Mouse (Mus musculus) heart, embryonic 14.5 days (tissue): Measurements from ENCODE around the gene Olfr1102. TPM values are rescaled to one million over a fixed set of nuclear protein-coding genes. Genes with fewer than 3 reads are reported as not detected.

Experiments
- ATAC-seq: fragments of 200-750 bp; cut with Nextera tagmentation; 2 replicates; pipeline ENCODE4 v1.8.0; 2017; ENCODE audit warnings: low read depth, moderate TSS enrichment; ENCODE audit not compliant: insufficient number of reproducible peaks, insufficient read depth, low FRiP score
- H3K27ac ChIP-seq, 2 experiments: fragments of 200-500 bp in 1 of 2; fragments of 300-500 bp in 1 of 2; sonication (generic) in 1 of 2; replicated peaks in 1 of 2; 2 replicates each; pipeline ENCODE4 v1.5.1; 2012 to 2014; ENCODE audit warnings: low read depth in 2 of 2, low read length in 2 of 2, control low read depth in 1 of 2, mild to moderate bottlenecking in 1 of 2, mixed read lengths in 1 of 2; ENCODE audit not compliant: control insufficient read depth in 1 of 2, insufficient read depth in 1 of 2
- H3K27me3 ChIP-seq: fragments of 300-500 bp; sonication (generic); 2 replicates; pipeline ENCODE4 v1.6.1; 2014; ENCODE audit warnings: mild to moderate bottlenecking, low read length, control low read depth; ENCODE audit not compliant: control insufficient read depth, insufficient read depth
- H3K36me3 ChIP-seq: fragments of 300-500 bp; sonication (generic); 2 replicates; pipeline ENCODE4 v1.6.1; 2014; ENCODE audit warnings: mild to moderate bottlenecking, control low read depth, low read length, mixed read lengths; ENCODE audit not compliant: control insufficient read depth, insufficient read depth
- H3K4me1 ChIP-seq, 2 experiments: fragments of 200-500 bp in 1 of 2; fragments of 300-500 bp in 1 of 2; sonication (generic) in 1 of 2; 2 replicates each; pipeline ENCODE4 v1.6.1; 2012 to 2014; ENCODE audit warnings: low read length in 2 of 2, control low read depth in 1 of 2, mixed read lengths in 1 of 2; ENCODE audit not compliant: control insufficient read depth in 2 of 2, insufficient read depth in 2 of 2
- H3K4me2 ChIP-seq: fragments of 300-500 bp; sonication (generic); 2 replicates; pipeline ENCODE4 v1.6.1; 2014; ENCODE audit warnings: mild to moderate bottlenecking, low read length
- H3K4me3 ChIP-seq, 2 experiments: fragments of 200-500 bp in 1 of 2; fragments of 300-500 bp in 1 of 2; sonication (generic) in 1 of 2; 2 replicates each; pipeline ENCODE4 v1.5.1; 2012 to 2014; ENCODE audit warnings: low read length in 2 of 2, mild to moderate bottlenecking in 2 of 2, control low read depth in 1 of 2, low read depth in 1 of 2, moderate library complexity in 1 of 2; ENCODE audit not compliant: control insufficient read depth in 1 of 2, insufficient read depth in 1 of 2
- H3K9ac ChIP-seq: fragments of 300-500 bp; sonication (generic); 2 replicates; pipeline ENCODE4 v1.6.1; 2014; ENCODE audit warnings: mild to moderate bottlenecking, low read length
- H3K9me3 ChIP-seq: fragments of 300-500 bp; sonication (generic); 2 replicates; pipeline ENCODE4 v1.6.1; 2016; ENCODE audit warnings: low read length, control low read depth; ENCODE audit not compliant: control insufficient read depth
- WGBS: fragments of 180-500 bp; shearing (Covaris S2); extraction: QIAGEN DNeasy Blood & Tissue Kit; methylation state at CpG from one replicate; pipeline ENCODE4 v1.1.7; 2014; 5-methylcytosine and 5-hydroxymethylcytosine counted together
- polyA plus RNA-seq: library from polyadenylated mRNA; unstranded; fragments of >200 nt; fragmentation: Nextera tagmentation; extraction: Ambion mirVana; gene quantifications from 2 replicates; pipeline ENCODE4 v1.2.1, GENCODE M21; 2014

Gene Olfr1102
- not detected in 2 replicates for polyA plus RNA-seq

GRCm38 (mm10) chr2:86998098-86998497 is at the start of gene Olfr1102:
Olfr1102 (plus strand) TSS chr2:86998398.
- H3K9me3 ChIP-seq = no peaks in the 10 kb centered on the region
- ATAC-seq = no peak
- H3K36me3 ChIP-seq = no peaks in the 10 kb centered on the region
- no peak within 1 kb of the TSS for H3K4me2 ChIP-seq
- H3K27me3 ChIP-seq = no peaks in the 10 kb centered on the region
- no peak within 1 kb of the TSS for H3K4me3 ChIP-seq
- no peak within 1 kb of the TSS for H3K9ac ChIP-seq
- H3K27ac ChIP-seq = no peak within 1 kb of the TSS
- no peaks in the 10 kb centered on the region for H3K4me1 ChIP-seq

- H3K36me3 ChIP-seq = no peaks in the 10 kb centered on the region
- no peaks in the 10 kb centered on the region for H3K9me3 ChIP-seq
- no peak within 1 kb of the TSS for H3K9ac ChIP-seq
- H3K4me2 ChIP-seq = no peak within 1 kb of the TSS
- no peaks in the 10 kb centered on the region for H3K27me3 ChIP-seq
- H3K4me1 ChIP-seq = no peaks in the 10 kb centered on the region
- no peak within 1 kb of the TSS for H3K4me3 ChIP-seq
- no peak for ATAC-seq
- H3K27ac ChIP-seq = no peak within 1 kb of the TSS
- WGBS = 80% methylated on average over 1 of the region's 1 CpGs
Measured at GRCm38 (mm10) chr2:86960593-86960992, 37.6 kb upstream of the Olfr1102 start, which contains the start of gene Olfr1099. Olfr1099 (minus strand) TSS chr2:86960693.

GRCm38 (mm10) chr2:86979854-86980253 is 18.3 kb upstream of the Olfr1102 start, which contains the start of gene Olfr1100:
Olfr1100 (minus strand) TSS chr2:86979954.
- 68% methylated on average over 3 of the region's 3 CpGs for WGBS
- Histone ChIP-seq H3K27me3 (no peaks in the 10 kb centered on the region), H3K4me1 (no peaks in the 10 kb centered on the region), H3K36me3 (no peaks in the 10 kb centered on the region), H3K9ac (no peak within 1 kb of the TSS), H3K4me2 (no peak within 1 kb of the TSS), H3K4me3 (no peak within 1 kb of the TSS), H3K27ac (no peak within 1 kb of the TSS), H3K9me3 (no peaks in the 10 kb centered on the region)
- no peak for ATAC-seq

GRCm38 (mm10) chr2:86991121-86991520 is 7.1 kb upstream of the Olfr1102 start, which contains the start of gene Olfr1101:
Olfr1101 (minus strand) TSS chr2:86991221.
- H3K4me2 ChIP-seq = no peak within 1 kb of the TSS
- no peaks in the 10 kb centered on the region for H3K36me3 ChIP-seq
- no peaks in the 10 kb centered on the region for H3K4me1 ChIP-seq
- no peak for ATAC-seq
- H3K9me3 ChIP-seq = no peaks in the 10 kb centered on the region
- no peak within 1 kb of the TSS for H3K27ac ChIP-seq
- 68% methylated on average over 3 of the region's 3 CpGs for WGBS
- no peak within 1 kb of the TSS for H3K4me3 ChIP-seq
- H3K9ac ChIP-seq = no peak within 1 kb of the TSS
- no peaks in the 10 kb centered on the region for H3K27me3 ChIP-seq

- H3K36me3 ChIP-seq = no peaks in the 10 kb centered on the region
- no peak within 1 kb of the TSS for H3K27ac ChIP-seq
- no peak for ATAC-seq
- H3K4me1 ChIP-seq = no peaks in the 10 kb centered on the region
- 75% methylated on average over 1 of the region's 1 CpGs for WGBS
- no peak within 1 kb of the TSS for H3K9ac ChIP-seq
- no peaks in the 10 kb centered on the region for H3K9me3 ChIP-seq
- no peak within 1 kb of the TSS for H3K4me3 ChIP-seq
- no peaks in the 10 kb centered on the region for H3K27me3 ChIP-seq
- H3K4me2 ChIP-seq = no peak within 1 kb of the TSS
Measured at GRCm38 (mm10) chr2:87026980-87027379, 28.8 kb downstream of the Olfr1102 start, which contains the start of gene Olfr1104. Olfr1104 (minus strand) TSS chr2:87027080.

GRCm38 (mm10) chr2:87036431-87036830 is 38.2 kb downstream of the Olfr1102 start, which contains the start of gene Olfr1105:
Olfr1105 (minus strand) TSS chr2:87036531.
- Histone ChIP-seq H3K27ac (no peak within 1 kb of the TSS), H3K4me2 (no peak within 1 kb of the TSS), H3K9me3 (no peaks in the 10 kb centered on the region), H3K4me1 (no peaks in the 10 kb centered on the region), H3K4me3 (no peak within 1 kb of the TSS), H3K27me3 (no peaks in the 10 kb centered on the region), H3K36me3 (no peaks in the 10 kb centered on the region), H3K9ac (no peak within 1 kb of the TSS)
- no peak for ATAC-seq

- WGBS = 56% methylated on average over 1 of the region's 1 CpGs
- H3K4me1 ChIP-seq = no peaks in the 10 kb centered on the region
- H3K9ac ChIP-seq = no peak within 1 kb of the TSS
- no peaks in the 10 kb centered on the region for H3K27me3 ChIP-seq
- no peaks in the 10 kb centered on the region for H3K9me3 ChIP-seq
- no peak for ATAC-seq
- no peak within 1 kb of the TSS for H3K27ac ChIP-seq
- H3K4me3 ChIP-seq = no peak within 1 kb of the TSS
- H3K4me2 ChIP-seq = no peak within 1 kb of the TSS
- no peaks in the 10 kb centered on the region for H3K36me3 ChIP-seq
Measured at GRCm38 (mm10) chr2:87052173-87052572, 54.0 kb downstream of the Olfr1102 start, which contains the start of gene Olfr1106. Olfr1106 (minus strand) TSS chr2:87052273.
